Mouse (Mus musculus) lung, adult 2 months (tissue): ENCODE results near the gene Tfap2c.

ENCODE experiments used
- CTCF ChIP-seq: fragments of 200-500 bp; IDR thresholded peaks from 2 replicates; pipeline ENCODE4 v1.5.1; 2011; ENCODE audit warnings: mild to moderate bottlenecking, low read length, control low read depth; ENCODE audit not compliant: insufficient read depth
- POLR2A ChIP-seq: fragments of 200-500 bp; IDR thresholded peaks from 2 replicates; pipeline ENCODE4 v1.6.1; 2011; ENCODE audit warnings: low read depth, mild to moderate bottlenecking, control low read depth, low read length, borderline replicate concordance; ENCODE audit errors: extremely low read depth

DNA sequence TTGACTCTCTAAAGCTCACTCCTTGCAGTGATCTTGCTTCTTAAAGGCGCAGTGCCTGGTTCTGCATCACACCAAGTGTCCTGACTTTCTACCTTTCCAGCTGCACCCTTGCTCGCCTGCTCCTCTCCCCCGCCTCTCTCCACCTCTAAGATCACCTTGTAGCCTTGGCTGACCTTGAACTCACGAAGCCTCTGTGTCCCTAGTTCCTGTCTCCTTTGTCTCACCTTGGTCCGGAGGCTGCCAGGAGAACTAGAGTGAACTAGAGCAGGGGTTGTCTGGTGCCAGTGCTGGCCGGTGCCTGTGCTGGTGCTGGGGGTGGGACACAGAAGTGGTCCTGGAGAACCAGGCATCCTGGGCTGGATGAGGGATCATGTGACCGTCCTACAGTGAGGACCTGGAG, 44.9 kb downstream of the Tfap2c start:
- no peak for TF ChIP-seq POLR2A
- TF ChIP-seq CTCF, result no peak
